Mouse (Mus musculus) ovary, postnatal 14 days (tissue): ENCODE measurements around the gene Klhdc3.

Experiments
- DNase-seq: peaks from one replicate; pipeline ENCODE4 v3.0.0; 2022; ENCODE audit warnings: low spot score

The Klhdc3 gene

GRCm38 (mm10) chr17:46702100-46702499 is 21.4 kb upstream of the Klhdc3 start:
- DNase-seq: no peak

DNA sequence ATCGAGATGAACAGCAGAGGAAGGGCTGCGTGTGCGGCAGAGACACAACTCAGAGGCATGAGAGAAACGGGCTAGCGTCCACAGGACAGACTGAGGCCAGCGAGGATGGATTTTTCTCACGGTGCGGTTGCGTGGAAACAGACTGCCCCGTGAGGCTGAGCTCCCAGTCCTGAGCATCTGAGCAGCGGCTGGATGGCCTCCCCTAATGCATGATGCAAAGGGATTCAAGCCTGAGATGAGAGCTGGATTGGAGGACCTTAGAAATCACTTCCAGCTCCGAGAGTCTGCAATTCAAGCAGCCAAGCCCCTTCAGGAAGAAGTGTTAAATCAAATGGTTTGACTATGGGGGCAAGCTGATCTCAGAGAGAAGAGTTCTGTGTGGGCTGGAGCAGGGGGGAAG is 20.8 kb upstream of the Klhdc3 start:
- DNase-seq: no peak

- DNase-seq: no peak
These were observed 19.2 kb upstream of the Klhdc3 start for GRCm38 (mm10) chr17:46699912-46700311.

- no peak for DNase-seq
These were observed 18.5 kb upstream of the Klhdc3 start for GRCm38 (mm10) chr17:46699245-46699644.

DNA sequence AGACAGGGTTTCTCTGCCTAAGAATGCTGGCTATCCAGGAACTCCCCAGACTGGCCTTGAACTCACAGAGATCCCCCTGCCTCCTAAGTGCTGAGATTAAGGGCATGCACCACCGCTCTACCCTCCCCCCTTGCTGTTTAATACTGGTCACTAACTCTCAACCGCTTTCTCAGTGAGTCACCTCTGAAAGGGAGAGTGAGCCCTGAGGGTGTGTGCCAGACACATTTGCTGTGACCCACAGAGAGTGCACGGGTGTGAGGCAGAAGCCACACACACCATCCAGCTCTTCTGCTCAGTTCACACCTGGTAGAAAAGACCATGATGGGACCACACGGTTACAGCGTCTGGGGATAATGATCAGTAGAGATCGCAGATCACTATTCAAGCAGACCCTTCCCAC is 17.8 kb upstream of the Klhdc3 start:
- DNase-seq: no peak

- no peak for DNase-seq
These were observed 13.9 kb upstream of the Klhdc3 start for GRCm38 (mm10) chr17:46694517-46695063.

GRCm38 (mm10) chr17:46691390-46691789 is 10.7 kb upstream of the Klhdc3 start:
- no peak for DNase-seq

DNA sequence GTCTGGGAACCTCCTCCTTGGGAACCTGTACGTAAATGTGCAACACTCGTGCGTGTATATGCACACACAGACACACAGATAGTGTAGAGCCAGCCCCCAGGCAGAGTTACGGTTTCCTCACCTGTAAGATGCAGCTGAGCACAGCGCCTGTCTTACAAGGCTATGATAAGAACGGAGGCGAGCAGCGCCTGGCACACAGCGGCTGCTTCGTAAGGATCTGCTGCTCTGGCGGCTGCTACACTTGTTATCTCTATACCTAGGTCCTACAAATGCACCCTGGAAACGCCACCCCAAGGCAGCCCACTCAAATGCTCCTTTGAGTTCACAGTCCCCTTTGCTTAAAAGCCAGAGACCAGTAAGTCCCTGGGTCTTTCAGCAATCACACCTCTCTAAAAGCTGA is 10.0 kb upstream of the Klhdc3 start:
- no peak for DNase-seq

- no peak for DNase-seq
These were observed 5.2 kb upstream of the Klhdc3 start for GRCm38 (mm10) chr17:46685913-46686312.

- no peak for DNase-seq
These were observed 2.1 kb upstream of the Klhdc3 start for GRCm38 (mm10) chr17:46682654-46683389.

- no peak for DNase-seq
These were observed 878 bp upstream of the Klhdc3 start for GRCm38 (mm10) chr17:46681466-46682118.

- DNase-seq: peak; percentile 42
These were observed 613 bp downstream of the Klhdc3 start for GRCm38 (mm10) chr17:46679843-46680759.

GRCm38 (mm10) chr17:46678911-46679310 is 1.8 kb downstream of the Klhdc3 start:
- no peak for DNase-seq

DNA sequence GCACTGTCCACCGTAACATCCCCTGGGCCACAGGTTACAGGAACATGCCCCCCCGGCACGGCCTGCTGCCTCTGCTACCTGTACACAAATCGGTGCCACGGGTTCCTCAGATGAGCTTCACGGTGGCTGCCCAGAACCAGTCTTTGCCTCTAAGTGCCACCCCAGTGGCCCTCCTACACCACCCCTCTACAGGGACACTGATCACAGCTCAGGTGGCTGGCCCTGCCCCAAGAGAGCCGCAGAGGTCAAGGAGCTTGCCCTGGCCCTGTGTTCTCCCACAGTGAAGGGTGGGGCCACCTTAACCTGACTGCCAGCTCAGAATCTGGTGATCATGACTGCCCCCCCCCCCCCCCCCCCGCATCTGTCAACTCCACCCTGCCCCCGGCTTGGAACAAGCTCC is 2.3 kb downstream of the Klhdc3 start, which contains the start of gene Mea1:
Gene Mea1, plus strand, starts transcription at position 378 of the 400 bp plus-strand sequence.
- DNase-seq: no peak

- DNase-seq: no peak
These were observed 6.0 kb downstream of the Klhdc3 start for GRCm38 (mm10) chr17:46674530-46675283.

GRCm38 (mm10) chr17:46673850-46674529 is 6.7 kb downstream of the Klhdc3 start, which contains the start of gene Rrp36:
Rrp36 (minus strand) TSS chr17:46674352.
- DNase-seq: peak; percentile 84

- DNase-seq: no peak
These were observed 10.8 kb downstream of the Klhdc3 start for GRCm38 (mm10) chr17:46669911-46670310.

DNA sequence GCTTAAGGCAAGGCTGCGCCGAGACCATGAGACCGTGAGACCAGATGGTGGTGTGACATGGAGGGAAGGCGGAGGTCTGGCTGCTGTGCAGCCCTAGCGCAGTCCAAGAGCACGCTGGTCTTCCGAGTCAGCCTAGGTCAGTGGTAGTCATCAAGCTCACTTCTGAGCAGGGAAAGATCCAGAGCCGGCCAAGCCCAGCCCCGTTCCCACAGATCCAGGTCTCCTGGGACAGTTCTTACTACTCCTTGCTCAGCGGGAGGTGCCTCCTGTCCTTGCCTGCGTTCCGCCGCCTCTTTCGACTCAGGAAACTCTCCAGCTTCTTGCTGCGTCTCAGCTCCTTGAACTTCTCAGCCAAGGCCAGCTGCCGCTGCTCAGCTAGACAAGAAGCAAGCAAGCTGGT is 13.0 kb downstream of the Klhdc3 start:
- no peak for DNase-seq

DNA sequence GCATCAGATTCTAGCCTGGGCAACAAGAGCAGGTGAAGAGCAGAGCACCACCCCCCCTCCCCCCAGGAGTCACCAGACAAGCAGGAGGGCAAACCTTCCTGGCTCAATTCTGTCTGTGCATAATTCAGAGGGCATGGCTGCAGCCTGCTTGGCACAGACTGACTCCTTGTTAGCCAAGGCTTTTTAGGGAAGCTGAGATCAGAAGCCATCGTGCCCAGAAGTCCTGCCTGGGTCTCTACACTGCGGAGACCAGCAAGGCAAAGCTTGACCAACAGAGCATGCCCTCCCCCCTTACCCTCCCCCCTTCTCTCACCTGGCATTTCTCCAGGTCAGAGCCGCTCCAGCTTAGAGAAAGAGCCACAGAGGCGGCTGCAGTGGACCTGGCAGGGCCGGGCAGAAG is 18.0 kb downstream of the Klhdc3 start:
- DNase-seq: no peak

- DNase-seq: no peak
These were observed 18.7 kb downstream of the Klhdc3 start for GRCm38 (mm10) chr17:46661981-46662380.

- DNase-seq: no peak
These were observed 19.4 kb downstream of the Klhdc3 start for GRCm38 (mm10) chr17:46661351-46661750.
